Mouse (Mus musculus) intestine, postnatal 0 days (tissue): ENCODE measurements around the gene 1700011L22Rik. TPM values are rescaled to one million over a fixed set of nuclear protein-coding genes. Genes with fewer than 3 reads are reported as not detected.

Source experiments
- ATAC-seq: fragments of 200-750 bp; cut with Nextera tagmentation; 2 replicates; pipeline ENCODE4 v1.8.0; 2017; ENCODE audit warnings: mild to moderate bottlenecking, moderate TSS enrichment, moderate library complexity
- H3K27ac ChIP-seq: fragments of 300-500 bp; sonication (generic); 2 replicates; pipeline ENCODE4 v1.5.1; 2014; ENCODE audit warnings: mild to moderate bottlenecking, low read depth, low read length, moderate library complexity
- H3K27me3 ChIP-seq: fragments of 300-500 bp; sonication (generic); replicated peaks from 2 replicates; pipeline ENCODE4 v1.6.1; 2014; ENCODE audit warnings: low read length, mixed read lengths; ENCODE audit not compliant: control insufficient read depth, insufficient read depth
- H3K36me3 ChIP-seq: fragments of 300-500 bp; sonication (generic); 2 replicates; pipeline ENCODE4 v1.6.1; 2014; ENCODE audit warnings: mild to moderate bottlenecking, moderate library complexity; ENCODE audit not compliant: control insufficient read depth, insufficient read depth
- H3K4me1 ChIP-seq: fragments of 300-500 bp; sonication (generic); replicated peaks from 2 replicates; pipeline ENCODE4 v1.6.1; 2014; ENCODE audit warnings: antibody characterized with exemption, low read length, mixed read lengths; ENCODE audit not compliant: control insufficient read depth, insufficient read depth
- H3K4me2 ChIP-seq: fragments of 300-500 bp; sonication (generic); replicated peaks from 2 replicates; pipeline ENCODE4 v1.6.1; 2014; ENCODE audit warnings: low read depth, mild to moderate bottlenecking, moderate library complexity
- H3K4me3 ChIP-seq: fragments of 300-500 bp; sonication (generic); 2 replicates; pipeline ENCODE4 v1.5.1; 2014; ENCODE audit warnings: low read depth, low read length
- H3K9ac ChIP-seq: fragments of 300-500 bp; sonication (generic); 2 replicates; pipeline ENCODE4 v1.6.1; 2014; ENCODE audit warnings: mild to moderate bottlenecking, low read depth, low read length
- H3K9me3 ChIP-seq: fragments of 300-500 bp; sonication (generic); 2 replicates; pipeline ENCODE4 v1.6.1; 2016; ENCODE audit warnings: mixed run types; ENCODE audit not compliant: control insufficient read depth
- CTCF ChIP-seq: sonication (generic); IDR thresholded peaks from 2 replicates; pipeline ENCODE4 v1.5.1; 2016; ENCODE audit warnings: low read depth, mild to moderate bottlenecking, control low read depth, antibody characterized with exemption, moderate library complexity
- WGBS: fragments of 180-500 bp; shearing (Covaris S2); extraction: QIAGEN DNeasy Blood & Tissue Kit; methylation state at CpG from one replicate; pipeline ENCODE4 v1.1.7; 2014; 5-methylcytosine and 5-hydroxymethylcytosine counted together
- polyA plus RNA-seq: library from polyadenylated mRNA; unstranded; fragments of >200 nt; fragmentation: Nextera tagmentation; extraction: Ambion mirVana; gene quantifications from 2 replicates; pipeline ENCODE4 v1.2.1, GENCODE M21; 2015

The 1700011L22Rik gene
- polyA plus RNA-seq, 1 experiment from 2014 or later = not detected

DNA sequence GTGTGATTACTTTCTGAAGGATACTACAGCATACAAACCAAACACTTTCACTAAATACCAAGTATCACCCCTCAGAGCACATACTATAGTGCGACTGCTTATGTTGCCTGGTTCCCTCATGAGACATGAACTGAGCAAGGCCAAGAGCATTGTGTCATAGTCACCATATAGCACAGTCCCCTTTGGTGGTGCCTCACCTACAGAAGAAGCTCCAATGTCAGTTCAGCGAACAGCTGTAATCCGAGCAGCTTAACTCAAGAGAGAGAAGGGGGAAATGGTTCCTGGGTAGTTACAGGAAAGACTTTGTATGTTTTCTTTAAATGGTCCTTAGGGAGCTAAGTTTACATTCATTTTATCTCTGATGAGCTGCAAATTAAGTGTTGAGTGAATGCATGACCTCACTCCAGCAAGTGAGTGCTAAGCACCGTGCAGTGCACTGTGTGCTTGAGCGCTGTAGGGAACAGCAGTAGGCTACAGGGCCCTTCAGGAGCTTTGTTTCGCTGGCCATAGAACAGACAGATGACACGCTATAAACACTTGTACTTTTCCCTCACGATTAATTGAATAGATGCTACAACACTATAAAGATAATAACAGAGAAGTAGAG lies 29.0 kb upstream of the 1700011L22Rik start:
- H3K27ac ChIP-seq = no peak overlapping the region
- TF ChIP-seq CTCF = no peak

GRCm38 (mm10) chr8:79274940-79275339 lies 26.6 kb upstream of the 1700011L22Rik start:
- Histone ChIP-seq H3K4me2 (no peak overlapping the region), H3K4me3 (no peak overlapping the region), H3K27me3 (no peaks in the 10 kb centered on the region), H3K9me3 (no peaks in the 10 kb centered on the region), H3K27ac (no peak overlapping the region), H3K36me3 (peaks cover 32% of the 10 kb centered on the region; the same call in 1 of the 2 replicates), H3K4me1 (no peaks in the 10 kb centered on the region), H3K9ac (no peak overlapping the region)
- TF ChIP-seq CTCF = no peak
- 95% methylated on average over 10 of the region's 10 CpGs for WGBS
- no peak for ATAC-seq

More for the DNA sequence above, 29.0 kb upstream of the 1700011L22Rik start:
- Histone ChIP-seq H3K4me2 (no peak overlapping the region), H3K9ac (no peak overlapping the region), H3K9me3 (no peaks in the 10 kb centered on the region), H3K36me3 (peaks cover 21% of the 10 kb centered on the region; the same call in 1 of the 2 replicates), H3K4me3 (no peak overlapping the region), H3K27me3 (no peaks in the 10 kb centered on the region), H3K4me1 (no peaks in the 10 kb centered on the region)
- ATAC-seq = no peak
- WGBS = 75% methylated on average over 8 of the region's 8 CpGs

DNA sequence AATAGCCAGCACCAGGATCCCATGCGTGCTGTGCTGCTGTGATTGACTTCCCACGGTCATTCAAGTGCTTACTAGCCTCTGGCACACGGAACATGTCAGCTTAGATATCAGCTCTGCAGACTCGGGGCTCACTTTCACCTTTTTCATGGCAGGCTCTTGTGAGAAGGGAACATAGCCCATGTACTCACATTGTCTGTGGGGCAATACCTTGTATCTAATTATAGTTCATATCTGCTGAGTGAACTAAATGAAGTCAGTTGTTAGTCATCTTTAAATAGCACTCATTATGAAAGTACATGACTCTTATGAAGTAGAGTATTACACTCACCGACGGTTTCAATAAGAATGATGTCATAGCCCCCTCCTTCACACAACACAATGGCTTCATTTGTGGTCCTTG lies 25.4 kb upstream of the 1700011L22Rik start:
- TF ChIP-seq CTCF = no peak
- ATAC-seq = peak; percentile 46
- no peaks in the 10 kb centered on the region for H3K4me1 ChIP-seq
- H3K4me3 ChIP-seq = no peak overlapping the region
- H3K27ac ChIP-seq = no peak overlapping the region
- no peak overlapping the region for H3K4me2 ChIP-seq
- no peaks in the 10 kb centered on the region for H3K27me3 ChIP-seq
- peaks cover 43% of the 10 kb centered on the region for H3K36me3 ChIP-seq
- H3K9me3 ChIP-seq = no peaks in the 10 kb centered on the region
- no peak overlapping the region for H3K9ac ChIP-seq
- WGBS = 50% methylated on average over 6 of the region's 6 CpGs

DNA sequence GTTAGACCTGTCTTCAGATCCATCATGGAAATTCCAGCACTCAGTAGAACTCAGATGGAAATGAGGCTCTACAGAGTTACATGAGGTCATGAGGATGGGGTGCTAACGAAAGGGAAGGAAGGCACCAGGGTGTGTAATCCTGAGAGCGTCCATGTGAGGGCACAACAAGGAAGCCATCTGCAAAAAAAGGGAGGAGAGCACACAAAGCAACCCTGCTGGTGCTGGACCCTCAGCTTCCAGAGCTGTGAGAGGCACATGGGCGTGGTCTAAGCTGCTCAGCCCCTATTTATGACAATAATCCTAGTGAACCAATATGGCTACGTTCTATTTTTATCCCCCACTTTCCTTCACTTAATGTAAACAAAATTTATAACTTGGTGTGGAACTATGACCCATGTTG lies 24.3 kb upstream of the 1700011L22Rik start:
- ATAC-seq = no peak
- Histone ChIP-seq H3K9me3 (no peaks in the 10 kb centered on the region), H3K27me3 (no peaks in the 10 kb centered on the region), H3K27ac (no peak overlapping the region), H3K36me3 (peaks cover 53% of the 10 kb centered on the region), H3K4me1 (no peaks in the 10 kb centered on the region), H3K4me3 (no peak overlapping the region), H3K9ac (no peak overlapping the region), H3K4me2 (no peak overlapping the region)
- 70% methylated on average over 4 of the region's 4 CpGs for WGBS
- peak; percentile 20; the same call in 1 of the 2 replicates for TF ChIP-seq CTCF

DNA sequence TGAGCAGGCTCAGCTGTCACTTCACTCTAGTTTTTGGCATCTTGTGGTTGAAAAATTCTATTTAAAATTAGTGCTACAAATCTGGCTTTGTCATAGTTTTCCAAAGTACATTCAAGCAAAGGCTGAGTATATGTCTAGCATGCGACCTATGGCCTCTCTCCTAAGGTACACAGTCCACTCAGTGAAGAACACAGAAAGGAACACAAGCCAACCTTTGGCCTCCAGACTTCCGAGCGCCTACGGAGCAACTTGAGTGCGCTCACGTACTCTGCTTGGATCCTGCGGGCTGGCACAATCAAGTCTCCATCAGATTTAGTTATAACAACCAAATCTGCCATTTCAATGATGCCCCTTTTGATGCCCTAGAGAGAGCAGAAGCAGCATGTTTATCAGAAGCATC lies 20.6 kb upstream of the 1700011L22Rik start:
- no peak overlapping the region for H3K4me2 ChIP-seq
- peaks cover 57% of the 10 kb centered on the region for H3K36me3 ChIP-seq
- no peaks in the 10 kb centered on the region for H3K9me3 ChIP-seq
- no peak overlapping the region for H3K9ac ChIP-seq
- H3K4me1 ChIP-seq = no peaks in the 10 kb centered on the region
- WGBS = 88% methylated on average over 7 of the region's 7 CpGs
- H3K27ac ChIP-seq = no peak overlapping the region
- H3K27me3 ChIP-seq = no peaks in the 10 kb centered on the region
- peak; percentile 69; the same call in 1 of the 2 replicates for ATAC-seq
- no peak for TF ChIP-seq CTCF
- no peak overlapping the region for H3K4me3 ChIP-seq

GRCm38 (mm10) chr8:79261920-79262319 lies 13.6 kb upstream of the 1700011L22Rik start:
- Histone ChIP-seq H3K27me3 (no peaks in the 10 kb centered on the region), H3K36me3 (no peaks in the 10 kb centered on the region), H3K9me3 (no peaks in the 10 kb centered on the region), H3K27ac (no peak overlapping the region), H3K4me3 (no peak overlapping the region), H3K4me2 (no peak overlapping the region), H3K4me1 (no peaks in the 10 kb centered on the region), H3K9ac (no peak overlapping the region)
- no peak for ATAC-seq
- no peak for TF ChIP-seq CTCF
- 88% methylated on average over 5 of the region's 5 CpGs for WGBS
